Comparison of ENCODE assay signal across 8 mouse cellular contexts in the genomic region with DNA sequence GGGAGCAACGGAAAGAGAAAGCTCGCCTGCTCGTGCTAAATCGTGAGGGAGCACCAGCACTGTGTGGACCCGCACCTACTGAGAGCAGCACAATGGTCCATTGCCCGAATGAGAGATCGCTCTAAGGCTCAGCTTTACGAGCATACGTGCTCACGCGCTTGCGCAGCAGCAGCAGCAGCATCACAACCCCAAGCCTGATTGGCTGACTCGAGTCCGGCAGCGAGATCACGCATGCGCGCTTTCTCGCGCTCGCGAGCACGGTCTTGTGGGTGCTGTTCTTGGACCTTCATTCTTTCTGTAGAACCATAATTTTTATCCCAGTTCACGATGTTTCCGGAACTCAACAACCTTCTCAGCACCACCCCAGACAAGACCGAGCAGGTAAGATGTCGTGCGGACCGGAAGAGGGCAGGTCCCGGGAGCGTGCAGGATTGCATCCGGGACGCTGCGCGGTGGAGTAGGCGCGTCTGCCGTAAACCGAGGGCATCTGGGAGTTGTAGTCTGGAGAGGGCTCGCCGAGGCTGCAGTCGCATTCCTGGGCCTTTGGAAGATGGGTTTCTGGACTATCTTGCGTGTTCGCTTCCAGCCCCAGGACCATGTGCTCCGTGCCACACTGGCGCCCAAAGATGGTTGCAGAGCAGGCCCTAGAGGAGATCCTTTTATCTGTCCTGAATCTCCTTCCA. TPM values are rescaled to one million over a fixed set of nuclear protein-coding genes. Genes with fewer than 3 reads are reported as not detected.
A peak's percentile ranks its signal among the peaks of the same experiment; 100 is the strongest.
DNase-seq lines count a peak whose midpoint lies in the region; ATAC-seq and TF ChIP-seq lines count a peak whose summit lies in the region.

A gene (plus strand): TSS at position 205 of the 683 bp plus-strand sequence.

- H3K4me2 ChIP-seq in forebrain, embryonic 16.5 days (ENCODE audit: low read length) = peak within 1 kb of the TSS; percentile 77
- peak within 1 kb of the TSS; percentile 78 for H3K4me2 ChIP-seq in lung, embryonic 14.5 days

- H3K4me3 ChIP-seq in ES-E14 (ENCODE audit: insufficient read depth in 1 of 2, low read depth in 1 of 2, low read length in 2 of 2, poor library complexity in 1 of 2, severe bottlenecking in 1 of 2) = peak within 1 kb of the TSS; percentile 69 to 81
- peak within 1 kb of the TSS; percentile 68 for H3K4me3 ChIP-seq in forebrain, embryonic 16.5 days (replicated peaks; ENCODE audit: low read length)
- H3K4me3 ChIP-seq in layer of hippocampus, adult 2 months = peak within 1 kb of the TSS; percentile 74
- peak within 1 kb of the TSS; percentile 58 for H3K4me3 ChIP-seq in lung, embryonic 14.5 days (ENCODE audit: low read depth, low read length)
- H3K4me3 ChIP-seq in olfactory bulb, adult 2 months (ENCODE audit: insufficient read depth, low read depth, low read length) = peak within 1 kb of the TSS; percentile 79
- peak within 1 kb of the TSS; percentile 66 for H3K4me3 ChIP-seq in thymus, adult 2 months (ENCODE audit: control insufficient read depth, insufficient read depth, low read length)

- H3K4me1 ChIP-seq in ES-E14 (ENCODE audit: control insufficient read depth in 2 of 2, insufficient read depth in 2 of 2, low read length in 2 of 2, poor library complexity in 1 of 2) = no peaks in the 10 kb centered on the region; a peak in 1 of 4 replicates
- H3K4me1 ChIP-seq in forebrain, embryonic 16.5 days (replicated peaks; ENCODE audit: control insufficient read depth, insufficient read depth, low read length) = peaks cover 12% of the 10 kb centered on the region
- no peaks in the 10 kb centered on the region for H3K4me1 ChIP-seq in lung, embryonic 14.5 days (ENCODE audit: insufficient read depth)
- peaks cover 3% of the 10 kb centered on the region; the same call in 1 of the 2 replicates for H3K4me1 ChIP-seq in olfactory bulb, adult 2 months (ENCODE audit: control insufficient read depth, insufficient read depth, low read length)
- peaks cover 4% of the 10 kb centered on the region; the same call in 1 of the 2 replicates for H3K4me1 ChIP-seq in thymus, adult 2 months (replicated peaks; ENCODE audit: control insufficient read depth, insufficient read depth, low read length)

- no peaks in the 10 kb centered on the region for H3K9me3 ChIP-seq in ES-E14 (ENCODE audit: control insufficient read depth, insufficient read depth, low read depth, low read length)
- H3K9me3 ChIP-seq in forebrain, embryonic 16.5 days (ENCODE audit: control insufficient read depth, low read length) = no peaks in the 10 kb centered on the region
- H3K9me3 ChIP-seq in lung, embryonic 14.5 days (ENCODE audit: low read depth, low read length) = no peaks in the 10 kb centered on the region; the same call in 1 of the 2 replicates

- H3K9ac ChIP-seq in ES-E14 (ENCODE audit: insufficient read depth, low read depth, low read length, poor library complexity, severe bottlenecking) = peak within 1 kb of the TSS; percentile 87
- H3K9ac ChIP-seq in forebrain, embryonic 16.5 days (replicated peaks; ENCODE audit: low read depth, low read length) = peak within 1 kb of the TSS; percentile 80
- peak within 1 kb of the TSS; percentile 70 for H3K9ac ChIP-seq in lung, embryonic 14.5 days

- peak; percentile 86 for TF ChIP-seq POLR2A in olfactory bulb, adult 2 months (IDR thresholded peaks at IDR 0.05; ENCODE audit: insufficient read depth, low read depth, low read length)
- TF ChIP-seq POLR2A in thymus, adult 2 months (IDR thresholded peaks at IDR 0.05; ENCODE audit: control insufficient read depth, extremely low read depth, insufficient read depth, low read length, poor library complexity) = peak; percentile 71; the same call in 1 of the 2 replicates

- in situ Hi-C loops in ES-E14 (cut with MboI; ENCODE audit: low sequenced_read_pairs in 2 of 2, unreplicated experiment in 2 of 2) = no loop called here

- no peaks in the 10 kb centered on the region for H3K36me3 ChIP-seq in ES-E14 (ENCODE audit: control insufficient read depth, insufficient read depth, low read length, poor library complexity, severe bottlenecking)
- H3K36me3 ChIP-seq in forebrain, embryonic 16.5 days (ENCODE audit: control insufficient read depth, insufficient read depth) = no peaks in the 10 kb centered on the region
- peaks cover 3% of the 10 kb centered on the region; the same call in 1 of the 2 replicates for H3K36me3 ChIP-seq in lung, embryonic 14.5 days (ENCODE audit: insufficient read depth)
- no peaks in the 10 kb centered on the region for H3K36me3 ChIP-seq in thymus, adult 2 months (ENCODE audit: control insufficient read depth, insufficient read depth, low read length)

- under 1% methylated on average over 46 of the region's 46 CpGs for WGBS in forebrain, embryonic 16.5 days
- WGBS in lung, embryonic 14.5 days = under 1% methylated on average over 46 of the region's 46 CpGs
- WGBS in olfactory bulb, adult 2 months = under 1% methylated on average over 46 of the region's 46 CpGs
- under 1% methylated on average over 46 of the region's 46 CpGs for WGBS in thymus, adult 2 months

- intact Hi-C loops in heart, postnatal 36 days (cut with DNase I) = loop anchor here (2.0 kb wide), 1 partner anchor 28 kb away; a partner anchor contains a TSS

- DNase-seq in ES-E14 (ENCODE audit: low read depth, low spot score) = peak; percentile 87
- DNase-seq in cerebellum, adult 11-12 months = peak; percentile 94
- peak; percentile 86 to 96 for DNase-seq in heart, postnatal 36 days
- peak; percentile 89 to 93 for DNase-seq in layer of hippocampus, adult 2 months (ENCODE audit: low spot score in 2 of 2)
- peak; percentile 97 for DNase-seq in lung, embryonic 14.5 days
- peak; percentile 86 for DNase-seq in thymus, adult 2 months

- H3K27me3 ChIP-seq in forebrain, embryonic 16.5 days (replicated peaks; ENCODE audit: control insufficient read depth, insufficient read depth, low read length) = no peaks in the 10 kb centered on the region
- H3K27me3 ChIP-seq in lung, embryonic 14.5 days (ENCODE audit: insufficient read depth, low read length) = no peaks in the 10 kb centered on the region
- H3K27me3 ChIP-seq in thymus, adult 2 months (ENCODE audit: control insufficient read depth, insufficient read depth, low read length) = no peaks in the 10 kb centered on the region

- H3K27ac ChIP-seq in ES-E14 (ENCODE audit: insufficient read depth, low read depth, low read length, poor library complexity, severe bottlenecking) = peak within 1 kb of the TSS; percentile 85
- H3K27ac ChIP-seq in forebrain, embryonic 16.5 days (ENCODE audit: low read length) = peak within 1 kb of the TSS; percentile 94
- peak within 1 kb of the TSS; percentile 96 for H3K27ac ChIP-seq in layer of hippocampus, adult 2 months
- peak within 1 kb of the TSS; percentile 96 for H3K27ac ChIP-seq in lung, embryonic 14.5 days (ENCODE audit: low read depth)
- peak within 1 kb of the TSS; percentile 91 for H3K27ac ChIP-seq in olfactory bulb, adult 2 months (ENCODE audit: insufficient read depth, low read depth, low read length)
- H3K27ac ChIP-seq in thymus, adult 2 months (ENCODE audit: control insufficient read depth, insufficient read depth, low read length) = peak within 1 kb of the TSS; percentile 72

- peak; percentile 99 for ATAC-seq in forebrain, embryonic 16.5 days
- ATAC-seq in lung, embryonic 14.5 days (ENCODE audit: insufficient read depth) = peak; percentile 99

- 0 out of 2 replicates have a peak, but pooled peaks have one; percentile 20 for TF ChIP-seq CTCF in layer of hippocampus, adult 2 months (conservative IDR thresholded peaks at IDR 0.05)
- TF ChIP-seq CTCF in lung, embryonic 14.5 days (IDR thresholded peaks at IDR 0.05; ENCODE audit: low read depth) = no peak
- 0 out of 2 replicates have a peak, but pooled peaks have one; percentile 0 for TF ChIP-seq CTCF in olfactory bulb, adult 2 months (IDR thresholded peaks at IDR 0.05; ENCODE audit: insufficient read depth, low read depth, low read length)
- 0 out of 2 replicates have a peak, but pooled peaks have one; percentile 33 for TF ChIP-seq CTCF in thymus, adult 2 months (IDR thresholded peaks at IDR 0.05; ENCODE audit: borderline replicate concordance, control insufficient read depth, extremely low read depth, insufficient read depth, low read length, poor library complexity)

TF ChIP-seq in ES-E14, 5 proteins besides CTCF, POLR2A, EP300 and RAD21:
- TF ChIP-seq CHD2 (IDR thresholded peaks at IDR 0.05; ENCODE audit: low read depth, low read length) (no peak), HCFC1 (IDR thresholded peaks at IDR 0.05; ENCODE audit: borderline replicate concordance, insufficient read depth, low read length) (peak; percentile 95)

RNA-seq across cellular contexts. Expression of the gene that starts here (rescaled TPM):
- 24.5 and 28.3 TPM in 2 replicates for total RNA-seq in ES-E14 (2012; rRNA removed)
- polyA plus RNA-seq in forebrain, embryonic 16.5 days (2015; fragmentation: Nextera tagmentation; extraction: Ambion mirVana) = 34.3 and 36.8 TPM in 2 replicates
- total RNA-seq in heart, postnatal 36 days (2021) = 1 to 10 TPM; 2.6 to 3.2 TPM
- total RNA-seq in layer of hippocampus, adult 2 months (2021) = 10 to 100 TPM; 14.8 to 14.9 TPM
- polyA plus RNA-seq in lung, embryonic 14.5 days (2014; fragmentation: Nextera tagmentation; extraction: Ambion mirVana) = 29.8 and 30.8 TPM in 2 replicates
- not detected in 2 replicates for polyA plus RNA-seq in olfactory bulb, adult 2 months (2012; ENCODE audit: insufficient read depth, insufficient read length, low replicate concordance, missing spikeins)
- polyA plus RNA-seq in thymus, adult 2 months (2012; rRNA removed) = 21.0 and 26.9 TPM in 2 replicates

Comparison
In these comparisons a context has a peak if more than half of its experiments do, and no peak if none do; other contexts are left out.
1. Peak in every context shown above with its lines: DNase-seq, ATAC-seq, H3K4me3 ChIP-seq and H3K27ac ChIP-seq.
2. RNA of the gene that starts here (polyA plus RNA-seq): 34.3 to 36.8 TPM in forebrain, embryonic 16.5 days, 29.8 to 30.8 TPM in lung, embryonic 14.5 days and 21.0 to 26.9 TPM in thymus, adult 2 months; not detected in olfactory bulb, adult 2 months; every median in the first group is over 10 times any median in the second.